ENCODE assay signal across 10 mouse cellular contexts in the genomic region with DNA sequence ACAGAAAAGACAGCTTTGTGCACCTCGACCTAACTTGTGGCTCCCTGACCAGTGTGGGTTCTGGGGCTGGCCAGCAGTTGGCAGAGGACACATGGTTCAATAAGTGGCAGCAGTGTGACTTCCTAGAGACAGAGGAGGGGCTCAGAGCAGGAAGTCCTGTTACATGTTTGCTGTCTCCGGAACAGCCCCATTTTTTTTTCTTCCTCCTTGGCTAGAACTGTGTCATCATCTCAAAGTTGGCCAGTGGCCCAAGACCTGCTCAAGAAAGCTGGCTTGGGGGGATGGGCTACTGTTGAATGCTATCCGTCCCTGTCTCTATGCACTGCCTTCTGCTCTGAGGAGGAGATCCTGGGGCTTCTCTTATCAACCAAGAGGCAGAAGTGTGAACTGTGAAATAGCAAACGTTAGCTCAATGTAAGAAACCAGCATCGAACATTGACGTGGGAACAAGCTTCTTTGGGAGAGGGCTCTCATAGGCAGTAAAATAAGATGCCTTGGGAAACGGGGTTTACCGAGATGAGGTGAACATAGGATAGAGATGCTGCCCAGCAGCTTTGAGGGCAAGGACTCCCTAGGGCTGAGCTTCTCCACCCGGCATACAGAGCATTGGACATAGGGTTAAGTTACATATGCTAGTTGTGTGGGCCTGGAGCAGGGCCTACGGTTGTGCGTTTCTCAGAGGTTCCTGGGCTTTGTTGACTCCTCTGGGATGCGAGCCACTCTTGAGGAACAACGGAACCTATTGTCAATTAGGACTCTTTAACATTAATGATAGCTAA. TPM values are rescaled to one million over a fixed set of nuclear protein-coding genes. Genes with fewer than 3 reads are reported as not detected.
DNase-seq lines count a peak whose midpoint lies in the region; ATAC-seq lines count a peak whose summit lies in the region.
"Had no signal": no experiment of that assay in that cellular context is flagged by ENCODE, and none has a peak within 500 bp of the region (broad histone marks: within the 10 kb centered on the region; RNA-seq: fewer than 3 reads in every experiment).

No protein-coding gene starts in this region.

- H3K4me3 ChIP-seq in embryonic facial prominence, embryonic 14.5 days (ENCODE audit: low read depth, low read length): no peak overlapping the region
- no peak overlapping the region for H3K4me3 ChIP-seq in embryonic facial prominence, embryonic 10.5 days
- H3K4me3 ChIP-seq: embryonic facial prominence, embryonic 15.5 days had no signal

- H3K9ac ChIP-seq in embryonic facial prominence, embryonic 14.5 days (ENCODE audit: low read depth, low read length): no peak overlapping the region
- H3K9ac ChIP-seq: embryonic facial prominence, embryonic 15.5 days had no signal

- no peaks in the 10 kb centered on the region for H3K9me3 ChIP-seq in embryonic facial prominence, embryonic 14.5 days (ENCODE audit: control insufficient read depth, low read length)
- H3K9me3 ChIP-seq in embryonic facial prominence, embryonic 10.5 days: no peaks in the 10 kb centered on the region
- H3K9me3 ChIP-seq: embryonic facial prominence, embryonic 15.5 days had no signal

- no peak overlapping the region for H3K27ac ChIP-seq in embryonic facial prominence, embryonic 14.5 days (replicated peaks; ENCODE audit: low read depth, low read length)
- no peak overlapping the region for H3K27ac ChIP-seq in embryonic facial prominence, embryonic 10.5 days (replicated peaks)
- H3K27ac ChIP-seq: embryonic facial prominence, embryonic 15.5 days had no signal

- peak; percentile 48 for DNase-seq in embryonic facial prominence, embryonic 14.5 days (ENCODE audit: low spot score)
- DNase-seq in embryonic facial prominence, embryonic 10.5 days (ENCODE audit: low spot score): no peak
- DNase-seq in 416B (ENCODE audit: low read depth): peak; percentile 86
- DNase-seq in gonadal fat pad, adult 2 months (ENCODE audit: low read depth): peak; percentile 6
- peak; percentile 41 to 54 for DNase-seq in kidney, postnatal 36 days
- DNase-seq in frontal cortex, postnatal 36 days (ENCODE audit: low spot score in 2 of 2): no peak
- DNase-seq in urinary bladder, adult 18-20 months (ENCODE audit: low spot score in 2 of 2): no peak

- peaks cover 13% of the 10 kb centered on the region for H3K4me1 ChIP-seq in embryonic facial prominence, embryonic 14.5 days (ENCODE audit: control insufficient read depth, insufficient read depth, low read length)
- peaks cover 30% of the 10 kb centered on the region for H3K4me1 ChIP-seq in embryonic facial prominence, embryonic 10.5 days

- no peaks in the 10 kb centered on the region for H3K27me3 ChIP-seq in embryonic facial prominence, embryonic 14.5 days (replicated peaks; ENCODE audit: control insufficient read depth, insufficient read depth, low read length)
- H3K27me3 ChIP-seq in embryonic facial prominence, embryonic 10.5 days (replicated peaks; ENCODE audit: low read depth, poor library complexity, severe bottlenecking): no peaks in the 10 kb centered on the region
- H3K27me3 ChIP-seq: embryonic facial prominence, embryonic 15.5 days had no signal

- no peaks in the 10 kb centered on the region for H3K36me3 ChIP-seq in embryonic facial prominence, embryonic 14.5 days (ENCODE audit: control insufficient read depth, insufficient read depth, low read length)
- H3K36me3 ChIP-seq in embryonic facial prominence, embryonic 10.5 days (replicated peaks): no peaks in the 10 kb centered on the region
- H3K36me3 ChIP-seq: embryonic facial prominence, embryonic 15.5 days had no signal

- 73% methylated on average over 13 of the region's 13 CpGs for WGBS in embryonic facial prominence, embryonic 14.5 days
- 82% methylated on average over 13 of the region's 13 CpGs for WGBS in embryonic facial prominence, embryonic 10.5 days

- H3K4me2 ChIP-seq in embryonic facial prominence, embryonic 14.5 days (ENCODE audit: low read depth, low read length): no peak overlapping the region
- H3K4me2 ChIP-seq: embryonic facial prominence, embryonic 15.5 days had no signal

- ATAC-seq in embryonic facial prominence, embryonic 14.5 days (ENCODE audit: low read depth): no peak
- ATAC-seq in neutrophil, adult 5-6 weeks (ENCODE audit: extremely low read depth, insufficient number of reproducible peaks, low FRiP score, poor library complexity, severe bottlenecking): peak; percentile 66

RNA-seq across cellular contexts. Expression of gene Nr4a3, which starts 31.9 kb away (rescaled TPM):
- 0.58 and 0.65 TPM in 2 replicates for polyA plus RNA-seq in embryonic facial prominence, embryonic 14.5 days (2014; fragmentation: Nextera tagmentation; extraction: Ambion mirVana)
- polyA plus RNA-seq in embryonic facial prominence, embryonic 10.5 days (2016; fragmentation: Nextera tagmentation; extraction: Ambion mirVana): 0.17 and 0.19 TPM in 2 replicates
- 0.92 and 1.1 TPM in 2 replicates for polyA plus RNA-seq in gonadal fat pad, adult 2 months (2012; rRNA removed)
- total RNA-seq in neutrophil, adult 5-6 weeks (2017): 2.2 and 3.4 TPM in 2 replicates
- polyA plus RNA-seq: liver, embryonic 16.5 days had no signal

RNA-seq across cellular contexts. Expression of gene Stx17, which starts 47.8 kb away (rescaled TPM):
- 31.3 and 36.4 TPM in 2 replicates for polyA plus RNA-seq in embryonic facial prominence, embryonic 14.5 days (2014; fragmentation: Nextera tagmentation; extraction: Ambion mirVana)
- polyA plus RNA-seq in embryonic facial prominence, embryonic 10.5 days (2016; fragmentation: Nextera tagmentation; extraction: Ambion mirVana): 22.3 and 24.2 TPM in 2 replicates
- 9.8 TPM in 2 replicates for polyA plus RNA-seq in gonadal fat pad, adult 2 months (2012; rRNA removed)
- 51.8 and 54.4 TPM in 2 replicates for total RNA-seq in neutrophil, adult 5-6 weeks (2017)

Comparison
In these comparisons a context has a peak if more than half of its experiments do, and no peak if none do; other contexts are left out.
1. DNase-seq: peak in embryonic facial prominence, embryonic 14.5 days (single experiment), 416B (single experiment), gonadal fat pad, adult 2 months (single experiment) and kidney, postnatal 36 days (2 of 2); none in embryonic facial prominence, embryonic 10.5 days (single experiment), frontal cortex, postnatal 36 days (0 of 2) and urinary bladder, adult 18-20 months (0 of 2).